Mouse (Mus musculus): ENCODE results near the gene Spi1.

Gene Spi1

GRCm38 (mm10) chr2:91125101-91125500 lies 42.9 kb downstream of the Spi1 start:
- DNase-seq (ENCODE audit: low spot score), result no peak

GRCm38 (mm10) chr2:91128761-91129160 lies 46.6 kb downstream of the Spi1 start:
- no peak for DNase-seq (ENCODE audit: low spot score)

DNA sequence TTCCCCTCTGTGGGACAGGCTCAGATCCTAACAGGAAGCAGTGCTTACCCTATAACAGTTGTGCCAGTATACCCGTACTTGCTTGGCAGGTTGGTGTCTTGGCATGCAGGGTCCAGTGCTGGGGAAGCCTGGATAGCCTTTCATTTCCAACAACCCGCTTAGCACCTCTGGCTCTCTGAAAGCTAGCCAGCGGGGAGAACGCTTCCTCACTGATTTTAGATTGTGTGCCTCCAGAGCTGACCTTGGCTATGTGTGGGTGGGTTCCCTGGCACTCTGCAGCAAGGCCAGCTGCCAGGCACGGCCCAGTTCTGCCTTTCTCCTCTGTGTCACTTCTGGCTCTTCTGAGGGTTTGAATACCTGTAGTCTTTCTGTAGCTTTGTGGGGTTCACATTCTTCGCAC lies 47.9 kb downstream of the Spi1 start:
- peak; percentile 25 for DNase-seq (ENCODE audit: low spot score)

DNA sequence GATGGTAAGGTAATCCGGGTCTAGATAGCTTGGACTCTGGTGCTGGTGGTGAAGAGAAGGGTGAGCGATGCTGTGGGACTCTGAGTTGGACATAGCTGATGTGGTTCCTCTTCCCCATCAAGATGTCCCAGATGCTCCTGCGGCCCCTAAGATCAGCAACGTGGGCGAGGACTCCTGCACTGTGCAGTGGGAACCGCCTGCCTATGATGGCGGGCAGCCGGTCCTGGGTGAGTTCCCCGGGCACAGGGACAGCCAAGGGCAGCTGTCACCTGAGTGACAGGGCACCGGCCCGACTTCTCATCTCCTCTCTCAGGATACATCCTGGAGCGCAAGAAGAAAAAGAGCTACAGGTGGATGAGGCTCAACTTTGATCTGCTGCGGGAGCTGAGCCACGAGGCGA lies 49.1 kb downstream of the Spi1 start:
- no peak for DNase-seq (ENCODE audit: low spot score)

DNA sequence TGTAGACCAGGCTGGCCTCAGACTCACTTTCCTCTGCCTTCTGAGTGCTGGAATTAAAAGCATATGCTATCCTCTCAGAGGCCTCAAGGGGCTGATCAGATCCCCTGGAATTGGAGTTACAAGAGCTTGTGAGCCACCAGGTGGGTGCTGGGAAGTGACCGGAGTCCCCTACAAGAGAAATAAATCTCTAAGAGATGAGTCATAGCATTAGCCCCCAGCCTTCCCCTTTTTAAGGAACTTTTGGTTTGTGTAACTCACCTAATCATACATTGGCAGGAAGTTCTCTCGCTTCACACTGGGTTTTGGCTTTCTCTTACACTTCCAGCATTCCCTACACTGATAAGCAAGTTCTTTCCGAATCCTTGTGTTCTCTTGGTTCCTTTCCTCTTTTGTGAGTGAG lies 49.8 kb downstream of the Spi1 start:
- DNase-seq (ENCODE audit: low spot score), result no peak

DNA sequence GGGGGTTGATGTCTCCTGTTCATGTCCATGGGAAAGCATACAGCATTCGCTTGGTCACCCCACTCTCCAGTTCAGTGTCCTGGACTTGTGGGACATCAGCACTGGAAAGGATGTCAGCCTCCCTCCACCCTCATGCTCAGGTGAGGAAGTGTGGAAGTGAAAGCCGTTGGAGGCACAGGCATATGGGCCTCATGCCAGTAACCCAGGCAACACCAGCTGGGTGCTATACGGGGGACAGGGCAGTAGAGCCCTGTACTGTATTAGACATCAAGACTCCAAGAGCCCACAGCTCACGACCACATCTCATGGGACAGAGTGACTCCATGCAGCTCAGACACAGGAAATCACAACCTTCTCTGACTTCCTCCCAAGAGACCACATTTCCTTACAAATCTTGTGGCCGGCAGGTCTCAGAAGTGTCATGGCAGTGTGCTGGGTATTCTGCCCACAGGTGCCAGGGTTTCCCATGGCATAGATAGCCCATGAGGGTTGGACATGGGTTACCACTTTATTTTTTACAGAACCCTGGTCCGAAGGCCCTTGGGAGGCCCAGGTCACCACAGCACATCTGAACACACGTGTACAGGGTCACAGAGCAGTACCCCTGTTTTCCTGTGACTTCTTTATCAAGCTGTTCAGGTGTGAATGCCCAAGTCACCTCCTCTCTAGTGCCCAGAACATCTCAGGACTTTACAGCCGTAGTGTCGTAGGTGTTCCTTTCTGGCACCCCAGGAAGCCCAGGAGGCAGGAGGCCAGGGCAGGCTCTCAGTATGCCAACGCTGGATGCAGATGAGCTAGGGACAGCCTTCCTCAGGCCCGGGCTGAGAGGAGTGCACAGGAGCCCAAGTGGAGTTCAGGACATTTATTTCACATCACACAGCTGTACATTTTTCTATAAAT lies 54.6 kb downstream of the Spi1 start:
- no peak for DNase-seq (ENCODE audit: low spot score)

GRCm38 (mm10) chr2:91137481-91137880 lies 55.3 kb downstream of the Spi1 start:
- DNase-seq (ENCODE audit: low spot score), result no peak

DNA sequence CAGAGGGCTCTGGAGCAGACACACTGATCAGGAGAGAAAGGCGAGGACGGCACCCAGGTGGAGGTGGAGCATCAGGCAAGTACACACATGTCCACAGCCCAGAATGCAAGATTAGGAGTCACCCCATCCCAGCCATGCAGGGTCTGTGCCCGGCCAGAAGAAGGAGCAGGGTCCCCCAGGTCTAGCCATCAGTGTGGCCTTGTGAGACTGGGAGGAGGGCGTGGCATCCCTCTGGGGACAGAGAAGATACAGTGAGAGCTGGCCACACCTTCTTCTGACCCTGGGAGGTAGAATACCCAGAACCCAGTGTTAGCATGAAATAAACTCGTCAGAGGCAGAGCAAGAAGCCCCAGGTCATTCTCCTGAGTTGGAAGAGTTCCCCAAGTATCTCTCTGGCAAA lies 57.1 kb downstream of the Spi1 start:
- no peak for DNase-seq (ENCODE audit: low spot score)

DNA sequence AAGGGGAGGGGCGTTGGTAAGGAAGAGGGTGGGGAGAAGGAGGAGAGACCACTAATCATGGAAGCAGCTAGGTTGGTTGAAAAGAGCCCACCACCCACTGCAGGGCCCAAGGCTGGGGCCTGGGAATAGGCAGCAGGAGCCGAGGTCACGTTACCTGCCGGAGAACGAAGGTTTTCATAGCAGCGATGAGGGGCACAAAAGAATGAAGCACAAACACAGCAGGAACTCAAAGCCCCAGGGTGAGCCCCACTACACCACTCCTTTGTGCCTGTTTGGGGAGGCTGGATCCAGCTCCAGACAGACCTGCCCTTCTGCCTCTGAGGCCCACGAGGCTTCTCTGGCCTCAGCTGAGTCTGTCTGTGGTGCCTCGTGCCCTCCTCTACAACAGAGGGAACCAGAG lies 57.6 kb downstream of the Spi1 start:
- no peak for DNase-seq (ENCODE audit: low spot score)

DNA sequence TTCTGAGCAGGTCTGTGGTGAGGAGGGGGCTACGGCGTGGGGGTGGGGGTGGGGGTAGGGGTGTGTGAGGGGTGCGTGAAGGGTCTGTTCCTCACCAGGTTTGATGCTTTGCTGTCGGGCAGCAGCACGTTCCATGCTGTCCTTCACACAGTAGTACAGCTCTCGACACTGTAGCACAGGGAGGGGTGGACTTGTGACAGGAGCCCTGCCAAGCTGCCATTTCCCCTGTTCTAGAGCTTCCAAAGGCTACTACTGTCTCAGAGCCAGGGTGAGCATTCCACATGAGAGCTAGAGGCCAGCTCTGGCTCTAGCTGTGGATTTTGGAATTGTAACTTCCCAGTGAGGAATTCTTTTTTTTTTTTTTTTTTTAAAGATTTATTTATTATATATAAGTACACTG lies 60.7 kb downstream of the Spi1 start:
- DNase-seq (ENCODE audit: low spot score), result no peak

- DNase-seq (ENCODE audit: low spot score), result no peak
Observed at GRCm38 (mm10) chr2:91143401-91143800, 61.2 kb downstream of the Spi1 start.

- DNase-seq (ENCODE audit: low spot score), result no peak
Observed at GRCm38 (mm10) chr2:91148101-91148500, 65.9 kb downstream of the Spi1 start.

- DNase-seq (ENCODE audit: low spot score), result no peak
Observed at GRCm38 (mm10) chr2:91151331-91151730, 69.1 kb downstream of the Spi1 start.

- no peak for DNase-seq (ENCODE audit: low spot score)
Observed at GRCm38 (mm10) chr2:91152885-91153377, 70.7 kb downstream of the Spi1 start.

DNA sequence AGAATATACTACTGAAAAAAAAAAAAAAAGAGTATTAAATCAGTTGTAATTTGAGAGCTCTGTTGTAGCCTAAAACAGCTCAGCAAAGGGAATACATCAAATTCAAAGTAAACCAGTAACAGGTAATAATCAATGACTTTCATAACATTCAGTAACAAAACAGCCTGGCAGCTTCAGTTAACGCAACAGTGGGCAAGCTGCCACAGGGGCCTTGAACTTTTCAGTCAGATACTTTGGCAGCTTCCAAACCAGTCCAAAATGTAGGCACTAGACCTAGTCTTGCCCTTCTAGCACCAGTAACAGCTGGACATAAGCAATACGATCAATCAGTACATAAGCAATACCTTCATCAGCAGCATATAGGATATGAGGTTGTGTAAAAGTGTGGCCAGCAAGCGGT lies 71.9 kb downstream of the Spi1 start:
- no peak for DNase-seq (ENCODE audit: low spot score)

DNA sequence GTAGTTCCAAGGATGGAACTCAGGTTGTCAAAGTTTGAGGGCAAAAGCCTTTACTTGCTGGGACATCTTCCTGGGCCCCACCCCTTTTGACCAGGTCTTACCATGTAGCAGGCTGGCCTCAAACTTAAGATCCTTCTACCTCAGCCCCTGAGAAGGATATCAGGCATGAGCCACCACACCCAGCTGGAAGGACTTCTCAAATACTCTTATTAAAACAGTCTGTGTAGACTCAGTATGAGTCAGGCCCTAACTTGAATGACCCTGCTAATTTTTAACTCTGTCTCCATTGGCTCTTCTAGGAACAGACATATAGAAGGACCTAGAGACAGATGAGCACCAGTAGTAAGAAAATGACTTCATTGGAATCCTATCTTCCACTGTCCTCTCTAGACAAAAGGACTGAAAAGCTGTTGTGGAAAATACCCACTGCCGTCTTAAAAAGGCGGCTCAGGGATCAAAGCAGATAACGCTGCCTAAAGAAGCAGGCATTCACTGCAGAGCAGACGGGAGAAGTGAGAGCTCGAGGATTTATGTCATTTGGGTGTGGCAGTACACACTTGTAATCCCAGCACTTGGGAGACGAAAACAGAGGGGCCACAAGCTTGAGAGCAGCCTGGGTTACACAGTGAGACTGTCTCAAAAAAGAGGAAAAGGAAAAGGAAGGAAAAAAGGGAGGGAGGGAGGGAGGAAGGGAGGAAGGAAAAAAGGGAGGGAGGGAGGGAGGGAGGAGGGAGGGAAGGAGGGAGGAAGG lies 75.0 kb downstream of the Spi1 start:
- no peak for DNase-seq (ENCODE audit: low spot score)

DNA sequence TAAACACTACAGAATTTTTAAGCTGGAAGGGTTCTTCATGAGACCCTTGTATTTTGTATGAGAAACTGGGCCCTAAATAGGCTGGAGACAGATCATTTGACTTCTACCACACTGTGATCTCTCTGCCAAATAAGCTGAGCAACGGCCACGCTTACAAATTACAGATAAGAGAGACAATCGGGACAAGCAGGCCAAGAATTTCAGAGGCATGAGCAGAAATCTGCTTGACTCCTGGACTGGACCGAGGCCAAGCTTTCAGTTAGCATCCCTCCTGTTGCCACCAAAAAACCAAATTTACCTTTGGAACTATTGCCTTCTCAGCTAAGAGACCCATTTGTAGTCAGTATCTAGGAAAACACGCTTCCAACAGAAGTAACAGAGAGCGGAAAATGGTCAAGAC lies 78.4 kb downstream of the Spi1 start:
- DNase-seq (ENCODE audit: low spot score), result no peak

DNA sequence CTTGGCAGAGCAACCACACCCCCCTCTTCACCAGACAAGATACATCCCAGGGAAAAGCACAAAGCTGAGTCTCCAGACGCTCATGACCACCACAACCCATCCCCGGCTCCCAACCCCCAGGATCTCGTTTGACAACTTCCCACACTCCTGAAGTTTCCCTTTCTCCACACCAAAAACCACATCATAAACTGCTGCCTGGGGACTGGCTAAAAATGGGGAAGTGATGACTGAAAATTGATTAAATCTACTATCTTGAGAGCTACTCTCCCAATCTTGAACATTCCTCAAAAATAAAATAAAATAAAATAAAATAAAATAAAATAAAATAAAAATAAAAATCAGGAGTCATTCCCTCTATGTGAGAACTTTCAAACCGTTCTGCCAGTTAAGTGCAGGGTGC lies 80.8 kb downstream of the Spi1 start:
- DNase-seq (ENCODE audit: low spot score), result no peak

DNA sequence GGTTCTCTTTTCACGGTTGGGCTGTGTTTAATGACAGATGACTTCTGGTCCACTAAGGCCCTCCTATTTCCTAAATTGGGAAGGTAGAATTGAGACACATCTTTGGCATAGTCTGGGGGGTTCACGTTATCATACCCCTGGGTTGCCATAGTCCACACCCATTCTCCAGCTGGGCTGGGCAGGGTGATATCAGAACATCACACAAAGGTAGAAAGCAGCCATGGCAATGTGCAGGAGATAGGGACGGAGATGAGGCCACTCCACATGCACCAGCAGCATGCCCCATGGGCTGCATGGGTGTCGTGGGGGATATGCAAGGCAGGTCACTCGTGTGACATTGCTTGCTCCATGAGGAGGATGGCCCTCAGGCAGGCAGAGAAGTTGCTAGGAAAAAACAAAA lies 81.3 kb downstream of the Spi1 start:
- DNase-seq (ENCODE audit: low spot score), result no peak

DNA sequence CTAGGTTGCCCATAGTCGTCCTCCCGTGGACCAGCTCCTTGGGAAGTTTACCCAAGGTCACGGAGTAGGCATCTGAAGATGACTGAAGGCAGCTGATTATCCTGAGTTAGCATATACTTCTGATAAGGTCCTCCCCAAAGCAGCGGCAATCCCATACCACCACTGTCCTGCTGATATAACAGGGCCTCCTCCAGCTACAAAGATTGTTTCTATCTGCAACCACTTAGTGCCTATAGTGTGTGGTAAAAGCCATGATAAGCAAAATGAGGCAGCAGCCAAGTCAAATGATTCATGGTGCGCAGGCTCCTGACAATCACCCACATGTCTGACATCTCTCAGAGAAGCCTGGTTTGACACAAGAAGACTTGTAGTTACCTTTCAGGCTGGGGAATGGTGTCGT lies 82.8 kb downstream of the Spi1 start:
- DNase-seq (ENCODE audit: low spot score), result no peak

All from ovary, postnatal 14 days (tissue).